Mouse (Mus musculus) stomach, postnatal 0 days (tissue): ENCODE data around the gene Tlr12.

Source experiments
- CTCF ChIP-seq: IDR thresholded peaks from 2 replicates; pipeline ENCODE4 v1.5.1; 2016; ENCODE audit warnings: antibody characterized with exemption, low read depth, mild to moderate bottlenecking, moderate library complexity
- EP300 ChIP-seq: optimal IDR thresholded peaks from 2 replicates; pipeline ENCODE3; 2016; ENCODE audit warnings: antibody characterized with exemption

- no peak for TF ChIP-seq EP300
- no peak for TF ChIP-seq CTCF
Observed at GRCm38 (mm10) chr4:128618963-128619362, 544 bp upstream of the Tlr12 start.
